Mouse (Mus musculus) forebrain, embryonic 10.5 days (tissue): ENCODE measurements around the gene Urb2. TPM values are rescaled to one million over a fixed set of nuclear protein-coding genes. Genes with fewer than 3 reads are reported as not detected.

Source experiments
- DNase-seq: peaks from one replicate; pipeline ENCODE4 v3.0.0-alpha.2; 2017; ENCODE audit warnings: low spot score; ENCODE audit errors: extremely low spot score
- H3K27ac ChIP-seq: fragments of 300-500 bp; sonication (generic); 2 replicates; pipeline ENCODE4 v1.5.1; 2016; ENCODE audit warnings: mild to moderate bottlenecking
- H3K27me3 ChIP-seq: fragments of 300-500 bp; sonication (generic); 2 replicates; pipeline ENCODE4 v1.6.1; 2016; ENCODE audit warnings: mild to moderate bottlenecking; ENCODE audit not compliant: poor library complexity, severe bottlenecking
- H3K36me3 ChIP-seq: fragments of 300-500 bp; sonication (generic); replicated peaks from 2 replicates; pipeline ENCODE4 v1.6.1; 2016; ENCODE audit warnings: mild to moderate bottlenecking, moderate library complexity
- H3K4me1 ChIP-seq: fragments of 300-500 bp; sonication (generic); 2 replicates; pipeline ENCODE4 v1.6.1; 2016
- H3K4me3 ChIP-seq: fragments of 300-500 bp; sonication (generic); 2 replicates; pipeline ENCODE4 v1.5.1; 2016; ENCODE audit warnings: mild to moderate bottlenecking, moderate library complexity
- H3K9me3 ChIP-seq: fragments of 300-500 bp; sonication (generic); 2 replicates; pipeline ENCODE4 v1.6.1; 2016; ENCODE audit warnings: mild to moderate bottlenecking, moderate library complexity
- WGBS: fragments of 180-500 bp; shearing (Covaris S2); methylation state at CpG from one replicate; pipeline ENCODE4 v1.1.7; 2016; 5-methylcytosine and 5-hydroxymethylcytosine counted together
- microRNA counts: library from miRNA; unstranded; fragments of <30 nt; microRNA quantifications from one replicate; lab custom pipeline; 2017
- microRNA-seq: library from miRNA; unstranded; fragments of <30 nt; microRNA quantifications from one replicate; pipeline ENCODE4, GENCODE M21; 2017
- polyA plus RNA-seq: library from polyadenylated mRNA; unstranded; fragments of >200 nt; fragmentation: Nextera tagmentation; extraction: Ambion mirVana; gene quantifications from 2 replicates; pipeline ENCODE4 v1.2.1, GENCODE M21; 2016

The Urb2 gene
- polyA plus RNA-seq, 1 experiment from 2014 or later, result 9.0 TPM

GRCm38 (mm10) chr8:124088092-124088613, 66.8 kb downstream of the Urb2 start:
- no peaks in the 10 kb centered on the region for H3K36me3 ChIP-seq
- peak overlapping the region; percentile 22; the same call in 1 of the 2 replicates for H3K27ac ChIP-seq
- H3K9me3 ChIP-seq, result no peaks in the 10 kb centered on the region
- 35% methylated on average over 11 of the region's 11 CpGs for WGBS
- peaks cover 9% of the 10 kb centered on the region for H3K4me1 ChIP-seq
- no peak for DNase-seq
- H3K4me3 ChIP-seq, result no peak overlapping the region
- H3K27me3 ChIP-seq, result no peaks in the 10 kb centered on the region

DNA sequence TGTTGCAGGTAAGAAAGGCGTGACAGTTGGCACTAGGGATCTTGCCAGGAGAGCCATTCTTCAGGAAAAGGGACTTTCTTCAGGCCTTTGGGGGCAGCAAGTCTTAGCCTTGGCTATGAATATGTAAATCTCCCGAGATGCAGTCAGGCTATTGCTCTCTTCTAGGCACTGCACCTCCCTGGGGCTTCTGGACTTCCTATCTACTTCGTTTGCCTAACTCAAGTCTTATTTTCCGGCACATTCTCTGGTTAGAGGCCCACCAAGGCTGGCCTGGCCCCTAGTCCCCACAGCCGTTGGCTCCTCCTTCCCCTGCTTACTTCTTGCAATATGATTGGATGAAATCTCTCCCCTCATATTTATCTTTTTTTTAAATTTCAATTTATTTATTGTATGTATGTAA, 67.7 kb downstream of the Urb2 start:
- Histone ChIP-seq H3K27me3 (no peaks in the 10 kb centered on the region), H3K4me3 (no peak overlapping the region)

GRCm38 (mm10) chr8:124090473-124090872, 69.2 kb downstream of the Urb2 start:
- DNase-seq, result no peak
- H3K27ac ChIP-seq, result no peak overlapping the region
- no peak overlapping the region for H3K4me3 ChIP-seq
- WGBS, result 94% methylated on average over 5 of the region's 5 CpGs
- no peaks in the 10 kb centered on the region for H3K36me3 ChIP-seq
- no peaks in the 10 kb centered on the region for H3K9me3 ChIP-seq
- H3K4me1 ChIP-seq, result peaks cover 9% of the 10 kb centered on the region
- H3K27me3 ChIP-seq, result no peaks in the 10 kb centered on the region

More for the DNA sequence above, 67.7 kb downstream of the Urb2 start:
- H3K36me3 ChIP-seq, result no peaks in the 10 kb centered on the region
- peaks cover 9% of the 10 kb centered on the region for H3K4me1 ChIP-seq
- WGBS, result 84% methylated on average over 5 of the region's 5 CpGs
- H3K9me3 ChIP-seq, result no peaks in the 10 kb centered on the region
- no peak for DNase-seq
- H3K27ac ChIP-seq, result no peak overlapping the region

MicroRNAs within 50 kb of the gene (microRNA counts, 519-probe panel; counts per million panel counts)
- 341 counts per million, percentile 65 among the panel's probes with 10 or more counts for microRNA mmu-miR-1967 (lab: Ali Mortazavi, UCI)

Small RNA genes within 50 kb of the gene (microRNA-seq; reads per million reads assigned to microRNA genes)
- gene Mir1967, result not detected

Other genes starting within 250 kb of the Urb2 start
- 74.9 and 77.6 TPM in 2 replicates for gene Rab4a, start 215.5 kb upstream of the Urb2 start, polyA plus RNA-seq
- gene Ccsap, start 161.3 kb upstream of the Urb2 start, polyA plus RNA-seq, result 7.3 and 8.2 TPM in 2 replicates
- gene Acta1, start 126.8 kb upstream of the Urb2 start, polyA plus RNA-seq, result 0.14 and 0.22 TPM in 2 replicates
- 60.5 and 62.8 TPM in 2 replicates for gene Nup133, start 72.2 kb upstream of the Urb2 start, polyA plus RNA-seq
- 20.3 and 21.8 TPM in 2 replicates for gene Abcb10, start 38.4 kb upstream of the Urb2 start, polyA plus RNA-seq
- 47.6 and 48.8 TPM in 2 replicates for gene Taf5l, start 111 bp upstream of the Urb2 start, polyA plus RNA-seq
- 40.7 and 40.9 TPM in 2 replicates for gene Galnt2, start 209.9 kb downstream of the Urb2 start, polyA plus RNA-seq